Mouse (Mus musculus): ENCODE data around the gene Gpr89.

DNA sequence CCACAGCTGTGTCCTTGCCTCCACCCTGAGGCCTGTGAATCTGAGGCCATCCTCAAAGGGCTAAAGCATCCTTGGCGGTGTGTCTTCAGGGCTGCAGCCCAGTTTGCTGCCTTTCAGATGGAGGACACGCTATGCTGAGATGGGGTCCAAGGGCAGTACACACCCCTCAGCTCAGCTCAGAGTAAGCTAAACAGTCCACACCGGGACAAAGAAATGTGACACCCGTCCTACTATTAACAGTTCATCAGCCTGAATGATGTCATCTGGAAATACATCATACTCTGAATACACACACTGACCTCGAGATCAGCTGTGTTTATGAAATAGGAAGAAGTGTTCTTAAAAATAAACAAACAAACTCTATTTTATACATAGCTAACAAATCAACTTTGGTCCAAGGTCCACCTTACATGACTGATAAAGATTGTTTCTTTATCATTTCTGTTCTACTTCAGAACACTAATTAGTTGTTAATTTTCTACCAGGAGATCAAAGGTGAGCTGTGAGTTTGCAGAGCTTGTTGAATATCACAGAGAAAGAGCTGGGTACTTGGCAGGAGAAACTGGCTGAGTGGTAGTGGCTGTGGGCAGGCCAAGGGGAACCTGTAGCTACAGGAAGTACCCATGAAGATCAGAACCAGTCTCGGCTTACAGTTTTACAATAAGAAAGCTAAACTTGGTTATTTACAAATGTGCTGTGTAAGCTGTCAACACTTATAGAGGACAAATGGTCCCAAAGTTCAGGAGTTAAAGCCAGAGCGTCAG is 30.2 kb downstream of the Gpr89 start:
- no peak for TF ChIP-seq GATA1 (IDR thresholded peaks at IDR 0.05; ENCODE audit: low read length)
- no peak for TF ChIP-seq TAL1 (IDR thresholded peaks at IDR 0.05; ENCODE audit: low read length)

Data from erythroblast, embryonic 14.5 days (primary cell).